Mouse (Mus musculus) cerebellum, adult 8-10 months (tissue): ENCODE data around the gene Fam184b.
A peak's percentile ranks its signal among the peaks of the same experiment; 100 is the strongest.
"Not testable (repeated sequence)": the region's sequence is repeated elsewhere in the genome, so short reads cannot be mapped to it uniquely, and the experiment has no call there.

Source experiments
- DNase-seq: peaks from one replicate; pipeline ENCODE4 v3.0.0; 2022

Fam184b gene

GRCm38 (mm10) chr5:45638806-45639714 is at the start of gene Fam184b:
Gene Fam184b (minus strand): TSS chr5:45639614.
- peak; percentile 74 for DNase-seq

- no peak for DNase-seq
Measured at GRCm38 (mm10) chr5:45689152-45689551, 49.7 kb upstream of the Fam184b start.

- no peak for DNase-seq
Measured at GRCm38 (mm10) chr5:45686223-45686622, 46.8 kb upstream of the Fam184b start.

- no peak for DNase-seq
Measured at GRCm38 (mm10) chr5:45685243-45685642, 45.8 kb upstream of the Fam184b start.

DNA sequence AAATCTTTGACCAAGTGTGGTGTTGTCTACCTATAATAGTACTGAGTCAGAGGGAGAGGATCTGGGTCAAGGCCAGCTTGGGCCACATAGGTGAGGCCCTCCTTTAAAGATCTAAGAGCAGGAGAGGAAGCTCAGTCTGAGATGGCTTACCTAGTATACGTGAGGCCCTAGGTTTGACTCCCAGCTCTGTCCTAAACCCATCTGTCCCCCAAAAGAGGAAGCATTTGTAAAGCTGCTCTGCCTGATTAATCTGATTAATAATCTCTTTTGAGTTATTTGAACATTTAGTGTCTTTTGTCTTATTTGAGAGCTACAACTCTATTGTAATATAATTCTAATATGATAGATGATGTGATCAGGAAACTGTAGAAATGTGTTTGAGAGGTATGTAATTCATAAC is 44.0 kb upstream of the Fam184b start:
- no peak for DNase-seq

- no peak for DNase-seq
Measured at GRCm38 (mm10) chr5:45679955-45680354, 40.5 kb upstream of the Fam184b start.

DNA sequence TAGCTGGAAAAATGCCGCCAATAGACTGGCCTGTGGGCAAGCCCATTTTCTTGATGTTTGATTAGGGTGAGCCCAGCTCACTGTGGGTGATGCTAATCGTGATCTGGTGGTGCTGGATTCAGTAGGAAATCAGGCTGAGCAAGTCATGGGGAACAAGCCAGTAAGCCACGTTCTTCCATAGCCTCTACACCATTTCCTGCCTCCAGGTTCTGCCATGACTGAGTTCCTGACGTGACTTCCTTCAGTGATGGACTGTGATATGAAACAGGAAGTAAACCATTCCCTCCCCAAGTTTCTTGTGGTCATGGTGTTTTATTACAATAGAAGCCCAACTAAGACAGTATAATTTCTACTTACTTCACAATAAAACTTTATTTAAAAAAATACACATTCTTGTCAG is 38.2 kb upstream of the Fam184b start:
- no peak for DNase-seq

- DNase-seq, result no peak
Measured at GRCm38 (mm10) chr5:45675032-45675431, 35.6 kb upstream of the Fam184b start.

DNA sequence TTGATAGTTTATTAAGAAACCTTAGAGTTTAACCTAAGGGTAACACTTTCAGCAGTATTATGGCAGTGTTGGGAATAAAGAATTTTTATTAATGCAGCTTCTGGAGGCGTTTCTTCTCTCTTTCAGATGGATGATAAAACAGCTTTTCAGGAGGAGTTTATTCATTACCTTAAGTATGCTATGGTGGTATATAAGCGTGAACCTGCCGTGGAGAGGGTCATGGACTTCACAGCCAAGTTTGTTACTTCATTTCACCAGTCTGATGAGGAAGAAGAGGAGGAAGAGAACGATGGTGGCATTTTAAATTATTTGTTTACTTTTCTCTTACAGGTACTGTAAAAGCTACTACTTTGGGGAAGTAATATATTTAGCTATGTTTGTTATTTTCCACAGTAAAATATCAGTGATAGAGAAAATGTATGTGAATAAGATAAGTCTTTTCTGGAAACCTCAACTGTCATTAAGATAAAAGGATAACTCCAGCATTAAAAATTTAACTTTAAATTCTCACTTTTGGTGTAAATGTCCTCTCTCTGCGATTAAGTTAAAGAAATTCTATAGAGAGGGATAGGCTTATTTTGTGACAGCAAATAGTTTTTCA is 31.6 kb upstream of the Fam184b start:
- DNase-seq, result no peak

GRCm38 (mm10) chr5:45670280-45670670 is 30.9 kb upstream of the Fam184b start:
- DNase-seq, result no peak

DNA sequence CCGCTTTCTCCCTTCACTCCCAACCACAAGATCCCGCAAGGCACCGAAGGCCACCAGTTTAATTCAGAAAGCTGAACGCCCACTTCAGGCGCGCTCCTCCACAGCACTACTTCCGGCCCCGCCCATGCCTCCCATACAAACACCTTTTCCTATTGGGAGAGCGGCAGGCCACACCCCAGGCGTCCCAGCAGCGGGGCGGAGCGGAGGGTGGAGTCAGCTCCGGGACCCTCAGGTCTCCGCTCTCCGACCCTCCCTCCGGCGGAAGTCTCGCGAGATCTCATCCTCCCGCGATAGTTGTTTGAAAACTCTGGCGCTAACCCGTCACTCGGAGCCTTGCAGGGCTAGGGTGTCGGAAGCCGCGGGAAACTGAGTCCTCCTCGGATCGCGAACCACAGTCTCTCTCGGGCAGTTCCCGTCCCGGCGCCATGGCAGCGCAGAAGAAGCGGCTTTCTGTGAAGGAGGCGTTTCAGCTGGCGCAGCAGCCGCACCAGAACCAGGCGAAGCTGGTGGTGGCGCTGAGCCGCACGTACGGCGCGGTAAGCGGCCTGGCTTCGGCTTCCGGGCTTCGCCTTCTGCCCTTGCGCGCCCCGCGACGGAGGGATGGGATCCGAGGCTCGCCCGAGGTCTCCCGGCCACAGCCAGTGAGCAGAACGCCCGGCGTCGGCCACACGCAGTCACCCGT is 30.3 kb upstream of the Fam184b start, which contains the start of gene Ncapg:
TSS of gene Ncapg (plus strand) at position 322 of the 682 bp plus-strand sequence.
- DNase-seq, result peak; percentile 99

GRCm38 (mm10) chr5:45669234-45669597 is 29.8 kb upstream of the Fam184b start:
- DNase-seq, result no peak

DNA sequence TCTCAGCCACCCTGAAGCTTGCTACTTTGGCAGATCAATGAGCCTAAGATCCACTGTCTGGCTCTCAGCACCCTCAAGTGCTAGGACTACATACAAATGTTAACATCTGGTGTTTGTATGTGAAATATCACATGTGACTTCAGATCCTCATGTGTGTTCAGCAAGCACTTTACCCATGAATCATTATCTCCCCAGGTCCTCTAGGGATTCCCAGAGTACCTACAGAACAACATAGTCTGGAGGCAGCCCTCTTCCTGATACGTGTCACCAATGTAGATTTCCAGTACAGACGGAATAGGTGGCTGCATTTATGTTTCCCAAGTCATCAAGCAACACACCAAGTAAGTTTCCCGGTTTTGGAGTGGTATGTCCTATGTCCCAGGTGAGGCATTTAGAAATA is 29.4 kb upstream of the Fam184b start:
- DNase-seq, result peak; percentile 3

- DNase-seq, result peak; percentile 1
Measured at GRCm38 (mm10) chr5:45668324-45668723, 28.9 kb upstream of the Fam184b start.

DNA sequence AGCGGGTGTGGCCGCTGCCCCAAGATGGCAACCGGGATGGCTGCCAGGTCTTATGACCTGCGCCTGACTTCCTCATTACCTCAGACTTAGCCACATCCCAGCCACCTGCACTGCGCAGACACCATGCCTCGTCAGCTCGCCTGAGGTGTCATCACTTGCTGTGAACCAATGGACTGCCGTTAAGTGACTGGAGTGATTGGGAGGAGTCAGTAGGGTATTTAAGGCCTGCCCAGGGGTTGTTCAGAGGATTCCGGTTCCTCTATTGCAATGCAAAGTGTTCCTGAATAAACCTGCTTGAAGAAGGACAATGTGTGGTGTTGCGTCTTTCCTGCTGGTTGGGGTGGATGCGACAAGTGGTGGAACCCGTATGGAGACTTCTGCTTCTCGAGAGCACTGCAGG is 19.0 kb upstream of the Fam184b start:
- not testable (repeated sequence) for DNase-seq

DNA sequence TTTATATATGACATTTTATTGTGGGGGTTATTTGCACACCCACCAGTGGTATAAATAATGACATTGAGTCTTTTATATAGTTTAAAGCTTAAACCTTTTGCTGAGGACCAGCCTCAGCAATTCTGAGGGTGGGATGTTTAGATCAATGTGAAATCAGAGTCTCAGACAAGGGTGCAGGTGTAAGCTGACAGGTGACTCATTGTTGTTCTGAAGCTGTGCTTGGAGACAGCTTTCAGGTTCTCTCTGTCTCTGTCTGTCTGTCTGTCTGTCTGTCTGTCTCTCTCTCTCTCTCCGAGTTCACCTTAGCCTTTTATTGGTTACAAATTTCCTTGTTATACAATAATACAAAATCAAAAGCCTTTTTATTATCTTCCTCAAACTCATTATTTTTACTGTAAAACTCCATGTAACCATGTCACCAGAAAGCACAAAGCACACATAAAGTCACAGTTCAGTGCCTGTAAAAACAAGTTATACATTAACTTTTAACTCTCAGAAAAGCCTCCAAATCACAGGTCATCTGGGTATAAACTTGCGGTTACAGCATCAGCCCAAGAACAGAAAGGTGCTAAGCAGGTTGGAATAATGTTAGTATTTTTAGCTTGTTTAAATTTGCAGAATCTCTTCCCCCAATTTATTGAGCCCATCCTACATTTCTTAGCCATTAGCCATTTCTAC is 11.8 kb upstream of the Fam184b start:
- no peak for DNase-seq

DNA sequence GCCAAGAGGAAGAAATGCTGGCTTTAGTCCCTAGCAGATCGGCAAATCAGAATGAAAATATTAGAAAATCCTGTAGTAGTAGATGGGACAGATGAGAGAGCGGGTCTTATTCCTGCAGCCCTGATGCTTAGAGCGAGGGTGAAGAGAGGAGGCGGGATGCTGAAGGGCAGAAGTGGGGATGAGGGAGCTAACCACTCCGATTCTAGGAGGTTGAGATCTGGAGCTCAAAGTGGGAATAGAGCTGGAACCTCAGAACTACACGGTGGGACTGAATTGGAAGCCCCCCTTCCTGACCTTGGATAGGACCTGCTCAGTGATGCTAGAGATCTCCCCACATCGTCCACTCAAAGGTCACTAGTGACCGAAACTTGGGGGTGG is 290 bp upstream of the Fam184b start:
- DNase-seq, result peak; percentile 27

GRCm38 (mm10) chr5:45638378-45638777 is 1.0 kb downstream of the Fam184b start:
- no peak for DNase-seq

- no peak for DNase-seq
Measured at GRCm38 (mm10) chr5:45629470-45629869, 9.9 kb downstream of the Fam184b start.

DNA sequence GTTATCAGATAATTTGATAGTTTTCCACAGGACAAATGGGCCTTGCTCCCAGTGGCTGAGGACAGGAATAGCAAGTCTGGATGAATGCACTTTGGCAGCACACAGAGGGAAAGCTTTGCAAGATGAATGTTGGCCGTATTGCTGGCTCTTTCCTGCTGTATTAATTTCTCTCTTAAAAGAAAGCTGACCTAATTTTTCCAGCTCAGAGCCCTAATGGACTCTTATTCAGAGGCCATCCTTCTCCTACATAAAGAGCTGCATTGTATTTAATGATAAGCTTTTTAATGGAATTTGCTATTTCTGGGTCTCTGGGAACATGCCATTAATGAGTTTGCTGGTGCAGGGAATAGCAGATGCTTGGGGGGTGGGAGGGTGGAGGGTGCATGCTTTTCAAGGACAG is 11.6 kb downstream of the Fam184b start:
- DNase-seq, result peak; percentile 44

- no peak for DNase-seq
Measured at GRCm38 (mm10) chr5:45621511-45621910, 17.9 kb downstream of the Fam184b start.

- no peak for DNase-seq
Measured at GRCm38 (mm10) chr5:45599056-45599455, 40.4 kb downstream of the Fam184b start.

GRCm38 (mm10) chr5:45595363-45596039 is 43.9 kb downstream of the Fam184b start:
- no peak for DNase-seq
